Mouse (Mus musculus): Measurements from ENCODE around the gene Fut2.

GRCm38 (mm10) chr7:45637710-45638109, 28.5 kb downstream of the Fut2 start:
- TF ChIP-seq CTCF (conservative IDR thresholded peaks at IDR 0.05; ENCODE audit: low read length) (no peak), NANOG (IDR thresholded peaks at IDR 0.05; ENCODE audit: borderline replicate concordance, low read length) (no peak)
